Mouse (Mus musculus): ENCODE measurements around the gene Tanc1. TPM values are rescaled to one million over a fixed set of nuclear protein-coding genes. Genes with fewer than 3 reads are reported as not detected.

The Tanc1 gene
- polyA plus RNA-seq, 1 experiment from 2014 or later, result 8.5 TPM

DNA sequence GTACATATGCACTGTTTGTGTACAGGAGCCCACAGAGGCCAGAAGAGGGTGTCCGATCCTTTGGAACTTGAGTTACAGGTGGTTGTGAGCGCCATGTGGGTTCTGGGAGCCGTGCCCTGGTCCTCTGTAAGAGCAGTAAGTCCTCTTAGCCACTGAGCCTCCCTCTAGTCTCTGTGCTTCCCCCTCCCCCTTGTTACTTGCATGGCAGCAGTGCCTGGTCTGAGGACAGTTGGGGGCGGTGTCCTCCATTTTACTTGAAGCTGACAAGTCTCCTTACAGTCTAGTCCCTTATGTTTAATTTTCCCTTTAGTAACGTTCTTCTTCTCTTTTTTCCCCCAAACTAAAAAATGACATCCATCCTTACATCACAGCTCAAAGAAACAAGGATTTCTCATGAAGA, 8.8 kb downstream of the Tanc1 start:
- Histone ChIP-seq H3K27ac (ENCODE audit: low read depth, low read length) (no peak overlapping the region), H3K4me2 (replicated peaks; ENCODE audit: low read depth) (no peak overlapping the region), H3K36me3 (ENCODE audit: control insufficient read depth, insufficient read depth) (peaks cover 5% of the 10 kb centered on the region; the same call in 1 of the 2 replicates), H3K4me3 (ENCODE audit: low read depth, low read length) (no peak overlapping the region), H3K27me3 (replicated peaks; ENCODE audit: control insufficient read depth, insufficient read depth, low read length) (no peaks in the 10 kb centered on the region), H3K9ac (ENCODE audit: low read depth, low read length) (no peak overlapping the region), H3K9me3 (ENCODE audit: control insufficient read depth) (no peaks in the 10 kb centered on the region), H3K4me1 (replicated peaks; ENCODE audit: control insufficient read depth, insufficient read depth, low read length) (no peaks in the 10 kb centered on the region)
- TF ChIP-seq CTCF (IDR thresholded peaks at IDR 0.05; ENCODE audit: low read depth), result no peak
- 89% methylated on average over 5 of the region's 5 CpGs for WGBS
- ATAC-seq, result no peak

DNA sequence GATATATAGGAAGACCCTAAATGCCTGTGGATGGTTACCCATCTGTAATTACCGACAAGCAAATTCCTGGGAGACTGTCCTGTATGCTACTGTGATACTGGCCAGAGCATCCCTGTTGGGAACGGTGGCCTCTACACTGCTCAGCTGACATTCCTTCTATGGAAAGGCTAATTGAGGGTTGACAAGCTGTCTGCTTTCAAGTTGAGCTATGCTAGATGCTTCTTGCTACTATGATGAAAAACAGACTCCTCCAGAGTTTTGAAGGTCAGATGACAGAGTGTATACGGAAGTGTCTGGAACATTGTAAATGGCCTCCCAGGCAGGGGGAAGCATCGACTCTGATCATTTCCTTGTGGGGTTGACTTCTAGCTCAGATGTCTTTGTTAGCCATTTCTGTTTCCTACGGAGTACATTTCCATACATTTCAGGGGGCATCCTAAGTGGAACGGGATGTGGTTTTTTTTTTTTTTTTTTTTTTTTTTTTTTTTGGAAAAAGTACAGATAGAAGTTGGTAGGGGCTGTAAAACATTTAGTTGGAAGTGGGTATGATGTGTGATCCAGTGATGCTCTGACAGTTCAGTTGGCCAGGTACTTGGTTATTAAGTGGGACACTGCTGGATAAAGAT, 10.8 kb downstream of the Tanc1 start:
- Histone ChIP-seq H3K4me2 (replicated peaks; ENCODE audit: low read depth) (no peak overlapping the region), H3K4me1 (replicated peaks; ENCODE audit: control insufficient read depth, insufficient read depth, low read length) (no peaks in the 10 kb centered on the region), H3K9me3 (ENCODE audit: control insufficient read depth) (no peaks in the 10 kb centered on the region), H3K36me3 (ENCODE audit: control insufficient read depth, insufficient read depth) (peaks cover 5% of the 10 kb centered on the region; the same call in 1 of the 2 replicates), H3K27ac (ENCODE audit: low read depth, low read length) (no peak overlapping the region), H3K9ac (ENCODE audit: low read depth, low read length) (no peak overlapping the region), H3K27me3 (replicated peaks; ENCODE audit: control insufficient read depth, insufficient read depth, low read length) (no peaks in the 10 kb centered on the region), H3K4me3 (ENCODE audit: low read depth, low read length) (no peak overlapping the region)
- ATAC-seq, result no peak
- WGBS, result 38% methylated on average over 6 of the region's 6 CpGs
- TF ChIP-seq CTCF (IDR thresholded peaks at IDR 0.05; ENCODE audit: low read depth), result no peak

DNA sequence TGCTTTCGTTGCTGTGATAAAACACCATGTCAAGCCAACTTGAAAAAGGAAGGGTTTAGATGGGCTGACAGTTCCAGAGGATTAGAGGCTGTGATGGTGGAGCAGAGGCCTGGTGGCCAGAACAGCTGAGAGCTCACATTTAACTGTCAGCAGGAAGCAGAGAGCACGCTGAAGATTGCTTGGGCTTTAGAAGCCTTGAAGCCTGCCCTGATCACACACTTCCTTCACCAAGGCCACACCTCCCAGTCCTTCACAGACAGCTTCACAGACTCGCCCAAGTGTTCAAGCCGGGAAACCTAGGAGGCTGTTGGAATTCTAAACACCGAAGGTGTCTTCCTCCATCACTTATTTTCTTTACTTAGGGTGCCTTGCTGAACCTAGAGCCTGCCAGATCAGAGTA, 12.0 kb downstream of the Tanc1 start:
- H3K27me3 ChIP-seq (replicated peaks; ENCODE audit: control insufficient read depth, insufficient read depth, low read length), result no peaks in the 10 kb centered on the region
- H3K36me3 ChIP-seq (ENCODE audit: control insufficient read depth, insufficient read depth), result peaks cover 5% of the 10 kb centered on the region; the same call in 1 of the 2 replicates
- H3K4me3 ChIP-seq (ENCODE audit: low read depth, low read length), result no peak overlapping the region
- no peak overlapping the region for H3K27ac ChIP-seq (ENCODE audit: low read depth, low read length)
- no peak for ATAC-seq
- H3K4me2 ChIP-seq (replicated peaks; ENCODE audit: low read depth), result no peak overlapping the region
- peaks cover 8% of the 10 kb centered on the region for H3K4me1 ChIP-seq (replicated peaks; ENCODE audit: control insufficient read depth, insufficient read depth, low read length)
- no peaks in the 10 kb centered on the region for H3K9me3 ChIP-seq (ENCODE audit: control insufficient read depth)
- 58% methylated on average over 5 of the region's 5 CpGs for WGBS
- no peak overlapping the region for H3K9ac ChIP-seq (ENCODE audit: low read depth, low read length)
- TF ChIP-seq CTCF (IDR thresholded peaks at IDR 0.05; ENCODE audit: low read depth), result no peak

DNA sequence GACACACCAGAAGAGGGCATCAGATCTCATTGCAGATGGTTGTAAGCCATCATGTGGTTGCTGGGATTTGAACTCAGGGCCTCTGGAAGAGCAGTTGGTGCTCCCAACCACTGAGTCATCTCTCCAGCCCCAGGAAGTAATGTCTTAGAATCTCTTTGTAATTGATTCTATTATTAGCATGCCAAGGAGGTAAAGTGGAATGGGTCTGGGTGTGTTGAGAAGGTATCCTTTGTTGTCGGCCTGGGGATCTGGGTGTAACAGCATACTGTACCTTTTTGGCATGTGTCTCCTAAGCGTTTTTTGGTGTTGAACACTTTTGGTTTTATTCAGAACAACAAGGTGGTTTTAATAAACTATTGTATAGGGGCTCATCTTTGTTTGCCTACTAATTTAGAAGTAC, 13.6 kb downstream of the Tanc1 start:
- WGBS, result 90% methylated on average over 2 of the region's 2 CpGs
- Histone ChIP-seq H3K4me2 (replicated peaks; ENCODE audit: low read depth) (no peak overlapping the region), H3K4me1 (replicated peaks; ENCODE audit: control insufficient read depth, insufficient read depth, low read length) (peaks cover 21% of the 10 kb centered on the region), H3K4me3 (ENCODE audit: low read depth, low read length) (no peak overlapping the region), H3K27ac (ENCODE audit: low read depth, low read length) (no peak overlapping the region), H3K27me3 (replicated peaks; ENCODE audit: control insufficient read depth, insufficient read depth, low read length) (no peaks in the 10 kb centered on the region), H3K36me3 (ENCODE audit: control insufficient read depth, insufficient read depth) (peaks cover 5% of the 10 kb centered on the region; the same call in 1 of the 2 replicates), H3K9ac (ENCODE audit: low read depth, low read length) (no peak overlapping the region), H3K9me3 (ENCODE audit: control insufficient read depth) (no peaks in the 10 kb centered on the region)
- ATAC-seq, result no peak
- TF ChIP-seq CTCF (IDR thresholded peaks at IDR 0.05; ENCODE audit: low read depth), result no peak

DNA sequence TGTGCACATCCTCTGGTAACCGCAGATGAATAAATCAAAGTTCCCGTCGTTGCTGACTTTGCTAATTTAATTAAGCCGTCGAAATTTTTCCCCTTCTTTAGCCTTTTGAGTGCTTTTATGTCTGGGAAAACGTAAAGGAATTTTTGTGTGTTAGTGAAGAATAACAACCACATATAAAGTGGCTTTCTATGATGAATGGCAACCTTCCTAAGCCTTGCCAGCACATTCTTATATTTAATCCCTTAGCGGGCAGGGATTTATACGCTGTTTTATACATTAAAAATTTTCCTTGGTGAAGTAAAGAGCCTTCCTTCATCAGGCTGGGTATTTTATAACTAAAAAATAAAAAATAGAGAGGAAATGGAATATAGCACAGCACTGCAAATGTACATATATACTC, 14.1 kb downstream of the Tanc1 start:
- no peak overlapping the region for H3K27ac ChIP-seq (ENCODE audit: low read depth, low read length)
- no peaks in the 10 kb centered on the region for H3K27me3 ChIP-seq (replicated peaks; ENCODE audit: control insufficient read depth, insufficient read depth, low read length)
- peaks cover 5% of the 10 kb centered on the region; the same call in 1 of the 2 replicates for H3K36me3 ChIP-seq (ENCODE audit: control insufficient read depth, insufficient read depth)
- H3K4me1 ChIP-seq (replicated peaks; ENCODE audit: control insufficient read depth, insufficient read depth, low read length), result peaks cover 23% of the 10 kb centered on the region
- H3K4me3 ChIP-seq (ENCODE audit: low read depth, low read length), result no peak overlapping the region
- WGBS, result 72% methylated on average over 8 of the region's 8 CpGs
- no peak overlapping the region for H3K9ac ChIP-seq (ENCODE audit: low read depth, low read length)
- no peak overlapping the region for H3K4me2 ChIP-seq (replicated peaks; ENCODE audit: low read depth)
- no peaks in the 10 kb centered on the region for H3K9me3 ChIP-seq (ENCODE audit: control insufficient read depth)
- ATAC-seq, result no peak
- no peak for TF ChIP-seq CTCF (IDR thresholded peaks at IDR 0.05; ENCODE audit: low read depth)

DNA sequence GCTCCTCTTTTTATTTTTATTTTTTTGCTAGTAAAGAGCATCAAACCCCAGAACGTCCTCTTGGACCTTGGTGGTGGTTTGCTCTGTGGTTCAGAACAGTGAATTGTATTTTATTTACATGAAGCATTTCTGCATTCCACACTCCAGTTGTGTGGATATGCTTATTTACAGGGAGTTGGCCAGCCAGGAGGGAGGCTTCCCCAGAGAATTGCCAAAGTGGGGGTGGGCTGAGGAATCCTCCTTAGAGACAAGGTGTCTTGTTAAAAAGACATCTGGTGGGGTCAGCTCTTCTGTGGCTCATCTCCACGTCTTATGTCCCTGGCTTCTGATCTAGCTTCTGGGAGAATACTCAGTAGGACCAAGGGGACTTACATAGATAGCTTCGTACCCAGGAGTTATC, 14.6 kb downstream of the Tanc1 start:
- Histone ChIP-seq H3K36me3 (ENCODE audit: control insufficient read depth, insufficient read depth) (peaks cover 5% of the 10 kb centered on the region; the same call in 1 of the 2 replicates), H3K4me3 (ENCODE audit: low read depth, low read length) (no peak overlapping the region), H3K27ac (ENCODE audit: low read depth, low read length) (no peak overlapping the region), H3K27me3 (replicated peaks; ENCODE audit: control insufficient read depth, insufficient read depth, low read length) (no peaks in the 10 kb centered on the region), H3K9me3 (ENCODE audit: control insufficient read depth) (no peaks in the 10 kb centered on the region), H3K4me1 (replicated peaks; ENCODE audit: control insufficient read depth, insufficient read depth, low read length) (peaks cover 25% of the 10 kb centered on the region), H3K9ac (ENCODE audit: low read depth, low read length) (no peak overlapping the region), H3K4me2 (replicated peaks; ENCODE audit: low read depth) (no peak overlapping the region)
- WGBS, result 66% methylated on average over 3 of the region's 3 CpGs
- TF ChIP-seq CTCF (IDR thresholded peaks at IDR 0.05; ENCODE audit: low read depth), result no peak
- ATAC-seq, result no peak

Data from intestine, postnatal 0 days (tissue).